Mouse (Mus musculus): ENCODE measurements around the gene Chst14.

- no peak for TF ChIP-seq CTCF (IDR thresholded peaks at IDR 0.05; ENCODE audit: control insufficient read depth, insufficient read depth, insufficient read length)
- no peak for TF ChIP-seq USF1 (IDR thresholded peaks at IDR 0.05; ENCODE audit: low read depth)
- TF ChIP-seq MAX (IDR thresholded peaks at IDR 0.05): no peak
These were observed 22.5 kb downstream of the Chst14 start for GRCm38 (mm10) chr2:118948818-118949217.
